ENCODE assay signal across 40 mouse cellular contexts in the genomic region with DNA sequence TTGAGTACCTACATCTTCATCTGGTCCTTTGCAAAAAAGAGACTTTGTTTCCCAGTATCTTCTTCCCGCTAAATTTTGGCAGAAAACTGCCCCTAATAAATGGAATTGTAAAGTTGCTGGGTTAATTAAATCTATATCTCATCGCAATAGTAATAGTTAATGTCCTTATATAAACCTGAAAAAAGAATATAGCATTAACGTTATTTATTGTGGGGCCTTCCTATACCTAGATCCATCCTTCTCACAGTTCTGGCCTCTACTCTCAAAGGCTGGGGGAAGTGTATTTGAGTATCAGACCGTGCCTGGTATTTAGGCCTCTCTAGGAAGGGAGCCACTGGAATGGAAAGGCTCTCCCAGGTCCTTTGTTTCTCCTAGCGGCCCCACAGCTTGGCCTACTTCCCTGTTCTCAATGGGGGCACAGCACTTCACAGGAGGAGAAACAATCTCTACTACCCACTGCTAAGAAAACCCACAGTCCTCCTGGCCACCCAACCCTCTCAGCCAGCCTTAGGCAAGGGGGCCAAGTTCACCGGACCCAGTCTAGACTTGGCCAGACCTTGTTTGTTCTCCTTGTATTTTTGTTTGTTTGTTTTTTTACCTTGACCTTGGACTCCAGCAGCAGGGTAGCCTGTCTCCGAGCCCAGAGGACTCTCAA. TPM values are rescaled to one million over a fixed set of nuclear protein-coding genes. Genes with fewer than 3 reads are reported as not detected.
DNase-seq lines count a peak whose midpoint lies in the region; ATAC-seq and TF ChIP-seq lines count a peak whose summit lies in the region.
"Had no signal": no experiment of that assay in that cellular context is flagged by ENCODE, and none has a peak within 500 bp of the region (broad histone marks: within the 10 kb centered on the region; RNA-seq: fewer than 3 reads in every experiment).

No protein-coding gene starts in this region.

- no peaks in the 10 kb centered on the region for H3K4me1 ChIP-seq in intestine, embryonic 14.5 days (replicated peaks; ENCODE audit: control insufficient read depth, insufficient read depth, low read length)
- H3K4me1 ChIP-seq in intestine, postnatal 0 days (replicated peaks; ENCODE audit: control insufficient read depth, insufficient read depth, low read length): no peaks in the 10 kb centered on the region
- H3K4me1 ChIP-seq in limb, embryonic 10.5 days: peaks cover 17% of the 10 kb centered on the region
- H3K4me1 ChIP-seq: liver, embryonic 15.5 days had no signal

- H3K9me3 ChIP-seq in intestine, embryonic 14.5 days (ENCODE audit: control insufficient read depth, low read length): no peaks in the 10 kb centered on the region
- H3K9me3 ChIP-seq in intestine, postnatal 0 days (ENCODE audit: control insufficient read depth): no peaks in the 10 kb centered on the region
- H3K9me3 ChIP-seq in limb, embryonic 10.5 days (replicated peaks): no peaks in the 10 kb centered on the region
- H3K9me3 ChIP-seq: forebrain, embryonic 12.5 days; heart, embryonic 10.5 days; heart, embryonic 15.5 days; hindbrain, embryonic 15.5 days; intestine, embryonic 15.5 days; limb, embryonic 12.5 days; liver, embryonic 15.5 days had no signal

- no peak overlapping the region for H3K27ac ChIP-seq in intestine, embryonic 14.5 days (ENCODE audit: low read depth)
- no peak overlapping the region for H3K27ac ChIP-seq in intestine, postnatal 0 days (ENCODE audit: low read depth, low read length)
- H3K27ac ChIP-seq in limb, embryonic 10.5 days: no peak overlapping the region
- H3K27ac ChIP-seq: forebrain, embryonic 12.5 days; heart, embryonic 10.5 days; heart, embryonic 15.5 days; hindbrain, embryonic 15.5 days; intestine, embryonic 15.5 days; kidney, postnatal 0 days; limb, embryonic 12.5 days; liver, embryonic 15.5 days had no signal

- no peak for ATAC-seq in intestine, embryonic 14.5 days (replicated peaks; ENCODE audit: low FRiP score, low TSS enrichment, low read depth)
- ATAC-seq in intestine, postnatal 0 days: no peak
- ATAC-seq: intestine, embryonic 15.5 days had no signal

- WGBS in intestine, embryonic 14.5 days: 4% methylated on average over 7 of the region's 7 CpGs
- 4% methylated on average over 7 of the region's 7 CpGs for WGBS in intestine, postnatal 0 days
- 2% methylated on average over 7 of the region's 7 CpGs for WGBS in limb, embryonic 10.5 days

- H3K4me3 ChIP-seq in intestine, embryonic 14.5 days (ENCODE audit: low read depth, low read length): no peak overlapping the region
- H3K4me3 ChIP-seq in intestine, postnatal 0 days (ENCODE audit: low read depth, low read length): no peak overlapping the region
- no peak overlapping the region for H3K4me3 ChIP-seq in limb, embryonic 10.5 days
- H3K4me3 ChIP-seq: erythroblast, embryonic 14.5 days; forebrain, embryonic 12.5 days; heart, embryonic 10.5 days; heart, embryonic 15.5 days; hindbrain, embryonic 15.5 days; intestine, embryonic 15.5 days; limb, embryonic 12.5 days; liver, embryonic 15.5 days had no signal

- no peak overlapping the region for H3K9ac ChIP-seq in intestine, embryonic 14.5 days (ENCODE audit: low read length)
- no peak overlapping the region for H3K9ac ChIP-seq in intestine, postnatal 0 days (ENCODE audit: low read depth, low read length)
- H3K9ac ChIP-seq: forebrain, embryonic 12.5 days; heart, embryonic 15.5 days; hindbrain, embryonic 15.5 days; intestine, embryonic 15.5 days; limb, embryonic 12.5 days; liver, embryonic 15.5 days; lung, embryonic 14.5 days had no signal

- no peaks in the 10 kb centered on the region for H3K36me3 ChIP-seq in intestine, embryonic 14.5 days (ENCODE audit: control insufficient read depth, insufficient read depth, low read length)
- H3K36me3 ChIP-seq in intestine, postnatal 0 days (ENCODE audit: control insufficient read depth, insufficient read depth): no peaks in the 10 kb centered on the region
- no peaks in the 10 kb centered on the region for H3K36me3 ChIP-seq in limb, embryonic 10.5 days
- H3K36me3 ChIP-seq: forebrain, embryonic 12.5 days; heart, embryonic 10.5 days; heart, embryonic 15.5 days; hindbrain, embryonic 15.5 days; intestine, embryonic 15.5 days; limb, embryonic 12.5 days; liver, embryonic 15.5 days had no signal

- H3K4me2 ChIP-seq in intestine, embryonic 14.5 days (ENCODE audit: low read length): no peak overlapping the region
- H3K4me2 ChIP-seq in intestine, postnatal 0 days (replicated peaks; ENCODE audit: low read depth): no peak overlapping the region
- H3K4me2 ChIP-seq: forebrain, embryonic 12.5 days; heart, embryonic 15.5 days; hindbrain, embryonic 15.5 days; intestine, embryonic 15.5 days; limb, embryonic 12.5 days; liver, embryonic 15.5 days; lung, embryonic 14.5 days had no signal

- peak; percentile 52 for DNase-seq in intestine, embryonic 14.5 days (ENCODE audit: low spot score)
- DNase-seq in embryo, embryonic 11 days: peak; percentile 35
- peak; percentile 55 for DNase-seq in limb, embryonic 10.5 days (ENCODE audit: low spot score)
- peak; percentile 54 for DNase-seq in retina, postnatal 1 day
- no peak for DNase-seq in gastrocnemius, adult 18-20 months (ENCODE audit: low spot score)
- DNase-seq in thymus, postnatal 4 days: no peak
- DNase-seq: adrenal gland, postnatal 25 days; B cell, adult 2 months; cerebellum, adult 18-20 months; cerebellum, postnatal 14 days; gastrocnemius, postnatal 14 days; kidney, adult 8-10 months; lung, embryonic 14.5 days; lung, postnatal 14 days had no signal

- no peak for TF ChIP-seq CTCF in intestine, postnatal 0 days (IDR thresholded peaks at IDR 0.05; ENCODE audit: low read depth)

- peaks cover 100% of the 10 kb centered on the region for H3K27me3 ChIP-seq in intestine, embryonic 14.5 days (replicated peaks; ENCODE audit: control insufficient read depth, insufficient read depth, low read length)
- peaks cover 95% of the 10 kb centered on the region for H3K27me3 ChIP-seq in intestine, postnatal 0 days (replicated peaks; ENCODE audit: control insufficient read depth, insufficient read depth, low read length)
- peaks cover 100% of the 10 kb centered on the region for H3K27me3 ChIP-seq in limb, embryonic 10.5 days (ENCODE audit: low read depth, poor library complexity, severe bottlenecking)

RNA-seq across cellular contexts. Expression of gene Hoxc13, which starts 2.2 kb away (rescaled TPM):
- not detected in 2 replicates for polyA plus RNA-seq in intestine, embryonic 14.5 days (2014; fragmentation: Nextera tagmentation; extraction: Ambion mirVana)
- not detected in 2 replicates for polyA plus RNA-seq in intestine, postnatal 0 days (2015; fragmentation: Nextera tagmentation; extraction: Ambion mirVana)
- polyA plus RNA-seq in limb, embryonic 10.5 days (2016; fragmentation: Nextera tagmentation; extraction: Ambion mirVana): 0.51 and 1.2 TPM in 2 replicates
- not detected for total RNA-seq in gastrocnemius, adult 18-20 months (2021)
- total RNA-seq: adrenal gland, adult 18-20 months; adrenal gland, postnatal 25 days; gastrocnemius, postnatal 14 days; granulocyte monocyte progenitor cell, adult 5-6 weeks; heart, postnatal 25 days; layer of hippocampus, adult 8-10 months; layer of hippocampus, postnatal 25 days; left cerebral cortex, postnatal 10 days; liver, adult 2 months; neutrophil, adult 5-6 weeks had no signal
- polyA plus RNA-seq: cortical plate, adult 2 months; erythroblast, embryonic 14.5 days; forebrain, embryonic 12.5 days; heart, embryonic 10.5 days; heart, embryonic 15.5 days; hindbrain, embryonic 15.5 days; intestine, embryonic 15.5 days; liver, adult 2 months; liver, embryonic 15.5 days; lung, embryonic 14.5 days; midbrain, postnatal 0 days; stomach, embryonic 14.5 days; testis, adult 2 months had no signal

RNA-seq across cellular contexts. Expression of gene Hoxc12, which starts 17.8 kb away (rescaled TPM):
- not detected in 2 replicates for polyA plus RNA-seq in intestine, embryonic 14.5 days (2014; fragmentation: Nextera tagmentation; extraction: Ambion mirVana)
- polyA plus RNA-seq in intestine, postnatal 0 days (2015; fragmentation: Nextera tagmentation; extraction: Ambion mirVana): not detected in 2 replicates
- polyA plus RNA-seq in limb, embryonic 10.5 days (2016; fragmentation: Nextera tagmentation; extraction: Ambion mirVana): 0.36 TPM in 1 of 2 replicates, not detected in the other
- total RNA-seq in gastrocnemius, adult 18-20 months (2021): not detected
- total RNA-seq: adrenal gland, adult 18-20 months; adrenal gland, postnatal 25 days; granulocyte monocyte progenitor cell, adult 5-6 weeks; heart, postnatal 25 days; layer of hippocampus, adult 8-10 months; layer of hippocampus, postnatal 25 days; left cerebral cortex, postnatal 10 days; liver, adult 2 months; midbrain, postnatal 0 days; neutrophil, adult 5-6 weeks had no signal
- polyA plus RNA-seq: brain, embryonic 14.5 days; cortical plate, adult 2 months; embryonic facial prominence, embryonic 14.5 days; erythroblast, embryonic 14.5 days; forebrain, embryonic 12.5 days; heart, embryonic 10.5 days; heart, embryonic 15.5 days; hindbrain, embryonic 15.5 days; intestine, embryonic 15.5 days; kidney, postnatal 0 days; liver, adult 2 months; liver, embryonic 15.5 days; lung, embryonic 14.5 days; midbrain, postnatal 0 days; stomach, embryonic 14.5 days; testis, adult 2 months; thymus, postnatal 0 days; urinary bladder, adult 2 months had no signal

RNA-seq across cellular contexts. Expression of gene Hoxc11, which starts 35.5 kb away (rescaled TPM):
- polyA plus RNA-seq in intestine, embryonic 14.5 days (2014; fragmentation: Nextera tagmentation; extraction: Ambion mirVana): 0.11 TPM in 2 replicates
- polyA plus RNA-seq in intestine, postnatal 0 days (2015; fragmentation: Nextera tagmentation; extraction: Ambion mirVana): not detected in 2 replicates
- 2.4 and 4.7 TPM in 2 replicates for polyA plus RNA-seq in limb, embryonic 10.5 days (2016; fragmentation: Nextera tagmentation; extraction: Ambion mirVana)
- 1 to 10 TPM; 6.7 to 8.3 TPM for total RNA-seq in gastrocnemius, adult 18-20 months (2021)
- total RNA-seq: adrenal gland, adult 18-20 months; adrenal gland, postnatal 25 days; granulocyte monocyte progenitor cell, adult 5-6 weeks; heart, postnatal 25 days; layer of hippocampus, adult 8-10 months; layer of hippocampus, postnatal 25 days; left cerebral cortex, postnatal 10 days; liver, adult 2 months; midbrain, postnatal 0 days; neutrophil, adult 5-6 weeks had no signal
- polyA plus RNA-seq: brain, embryonic 14.5 days; cortical plate, adult 2 months; embryonic facial prominence, embryonic 14.5 days; erythroblast, embryonic 14.5 days; forebrain, embryonic 12.5 days; heart, embryonic 10.5 days; heart, embryonic 15.5 days; hindbrain, embryonic 15.5 days; intestine, embryonic 15.5 days; liver, adult 2 months; liver, embryonic 15.5 days; lung, embryonic 14.5 days; midbrain, postnatal 0 days; stomach, embryonic 14.5 days; testis, adult 2 months had no signal

RNA-seq across cellular contexts. Expression of gene Hoxc10, which starts 47.9 kb away (rescaled TPM):
- polyA plus RNA-seq in intestine, embryonic 14.5 days (2014; fragmentation: Nextera tagmentation; extraction: Ambion mirVana): 2.6 and 3.1 TPM in 2 replicates
- 0.25 TPM in 1 of 2 replicates, not detected in the other for polyA plus RNA-seq in intestine, postnatal 0 days (2015; fragmentation: Nextera tagmentation; extraction: Ambion mirVana)
- 21.4 and 51.4 TPM in 2 replicates for polyA plus RNA-seq in limb, embryonic 10.5 days (2016; fragmentation: Nextera tagmentation; extraction: Ambion mirVana)
- total RNA-seq in gastrocnemius, adult 18-20 months (2021): 10 to 100 TPM; 78.5 to 88.0 TPM
- total RNA-seq: granulocyte monocyte progenitor cell, adult 5-6 weeks; heart, postnatal 25 days; layer of hippocampus, adult 8-10 months; layer of hippocampus, postnatal 25 days; left cerebral cortex, postnatal 10 days; liver, adult 2 months; midbrain, postnatal 0 days; neutrophil, adult 5-6 weeks had no signal
- polyA plus RNA-seq: brain, embryonic 14.5 days; cortical plate, adult 2 months; embryonic facial prominence, embryonic 14.5 days; erythroblast, embryonic 14.5 days; forebrain, embryonic 12.5 days; heart, embryonic 15.5 days; hindbrain, embryonic 15.5 days; liver, adult 2 months; liver, embryonic 15.5 days; lung, embryonic 14.5 days; midbrain, postnatal 0 days; stomach, embryonic 14.5 days; thymus, postnatal 0 days had no signal

RNA-seq across cellular contexts. Expression of gene Hoxc5, which starts 48.5 kb away (rescaled TPM):
- 12.2 and 14.1 TPM in 2 replicates for polyA plus RNA-seq in intestine, embryonic 14.5 days (2014; fragmentation: Nextera tagmentation; extraction: Ambion mirVana)
- 3.4 and 3.9 TPM in 2 replicates for polyA plus RNA-seq in intestine, postnatal 0 days (2015; fragmentation: Nextera tagmentation; extraction: Ambion mirVana)
- 10.6 and 12.7 TPM in 2 replicates for polyA plus RNA-seq in limb, embryonic 10.5 days (2016; fragmentation: Nextera tagmentation; extraction: Ambion mirVana)
- 1 to 10 TPM; 1.5 to 2.1 TPM for total RNA-seq in gastrocnemius, adult 18-20 months (2021)
- total RNA-seq: granulocyte monocyte progenitor cell, adult 5-6 weeks; heart, postnatal 25 days; layer of hippocampus, adult 8-10 months; layer of hippocampus, postnatal 25 days; left cerebral cortex, postnatal 10 days; neutrophil, adult 5-6 weeks had no signal
- polyA plus RNA-seq: cortical plate, adult 2 months; erythroblast, embryonic 14.5 days; forebrain, embryonic 12.5 days; liver, adult 2 months; midbrain, postnatal 0 days had no signal

Comparison
In these comparisons a context has a peak if more than half of its experiments do, and no peak if none do; other contexts are left out.
1. DNase-seq: peak in intestine, embryonic 14.5 days (single experiment), embryo, embryonic 11 days (single experiment), limb, embryonic 10.5 days (single experiment) and retina, postnatal 1 day (single experiment); none in gastrocnemius, adult 18-20 months (single experiment) and thymus, postnatal 4 days (single experiment).